Mouse (Mus musculus): ENCODE measurements around the gene Mpp6.

Mpp6 gene

DNA sequence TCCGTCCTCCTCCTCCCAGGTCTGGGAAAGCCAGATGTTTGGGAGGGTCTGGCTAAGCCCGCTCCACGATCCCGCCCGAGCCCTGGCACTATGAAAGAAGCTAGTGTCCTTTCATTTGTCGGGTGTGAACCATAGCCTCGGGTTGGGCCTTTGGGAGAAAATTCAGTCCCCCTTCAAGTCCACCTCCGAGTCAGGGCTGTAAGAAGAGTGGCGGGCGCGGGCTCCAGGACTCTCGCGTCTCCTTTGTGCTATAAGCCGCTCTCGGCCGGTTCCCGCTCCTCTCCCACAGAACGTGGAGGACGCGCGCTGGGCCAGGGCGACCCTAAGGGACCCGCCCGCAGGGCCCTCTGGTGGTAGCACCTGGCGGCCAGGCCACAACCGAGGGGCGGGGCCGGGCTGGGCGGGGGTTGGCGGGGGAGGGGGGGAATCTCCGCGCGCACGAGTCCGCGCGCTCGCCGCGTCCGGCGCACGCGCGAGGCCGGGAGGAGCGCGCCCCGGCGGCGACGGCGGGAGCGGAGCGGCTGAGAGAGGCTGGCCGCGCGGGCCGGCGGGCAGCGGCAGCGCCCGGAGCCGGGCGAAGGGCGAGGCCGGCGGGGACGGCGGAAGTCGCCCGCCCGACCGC, at the start of gene Mpp6:
Gene Mpp6, plus strand, starts transcription at position 485 of the 622 bp plus-strand sequence.
- peak; percentile 89 for DNase-seq

GRCm38 (mm10) chr6:50066172-50066571, 43.9 kb upstream of the Mpp6 start:
- peak; percentile 18 for DNase-seq

DNA sequence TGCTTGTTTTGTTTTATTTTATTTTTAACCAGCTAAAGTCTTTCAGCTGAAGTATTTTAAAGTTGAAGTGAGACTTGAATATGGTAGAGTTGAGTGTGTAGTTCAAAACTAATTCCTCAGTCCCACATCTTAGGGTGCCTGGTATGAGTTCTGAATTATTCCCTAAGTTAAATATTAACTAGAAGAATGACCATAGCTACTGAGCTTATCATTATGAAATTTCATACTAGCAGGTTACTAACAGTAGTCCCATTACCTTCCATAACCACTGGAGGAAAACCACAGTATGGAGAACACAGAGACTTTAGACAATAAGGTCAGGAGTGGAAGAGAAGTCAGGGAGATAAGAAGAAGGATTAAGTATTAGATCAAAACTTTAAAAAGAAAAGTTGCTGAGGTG, 41.6 kb upstream of the Mpp6 start:
- DNase-seq: no peak

GRCm38 (mm10) chr6:50075248-50075647, 34.8 kb upstream of the Mpp6 start:
- DNase-seq: no peak

DNA sequence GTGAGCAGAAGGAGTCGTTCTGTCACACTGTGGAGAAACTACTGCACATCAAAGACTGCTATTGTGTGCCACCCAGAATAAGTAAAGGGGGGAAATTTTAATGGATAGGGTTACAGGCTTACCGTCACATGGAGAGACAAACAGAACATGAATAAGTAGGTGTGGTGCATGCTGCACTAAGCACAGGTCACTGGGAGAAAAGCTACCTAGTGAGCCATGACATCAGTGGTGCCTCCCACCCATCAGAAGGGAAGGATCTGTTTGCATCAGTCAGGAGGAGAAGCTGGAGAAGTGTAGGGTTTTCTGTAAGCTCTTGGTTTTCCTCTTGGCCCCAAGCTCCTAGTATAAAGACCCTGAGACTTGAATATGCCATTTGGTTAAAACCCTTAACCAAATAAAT, 33.6 kb upstream of the Mpp6 start:
- no peak for DNase-seq

- DNase-seq: no peak
Observed at GRCm38 (mm10) chr6:50080431-50080830, 29.6 kb upstream of the Mpp6 start.

GRCm38 (mm10) chr6:50085206-50085605, 24.8 kb upstream of the Mpp6 start:
- DNase-seq: no peak

DNA sequence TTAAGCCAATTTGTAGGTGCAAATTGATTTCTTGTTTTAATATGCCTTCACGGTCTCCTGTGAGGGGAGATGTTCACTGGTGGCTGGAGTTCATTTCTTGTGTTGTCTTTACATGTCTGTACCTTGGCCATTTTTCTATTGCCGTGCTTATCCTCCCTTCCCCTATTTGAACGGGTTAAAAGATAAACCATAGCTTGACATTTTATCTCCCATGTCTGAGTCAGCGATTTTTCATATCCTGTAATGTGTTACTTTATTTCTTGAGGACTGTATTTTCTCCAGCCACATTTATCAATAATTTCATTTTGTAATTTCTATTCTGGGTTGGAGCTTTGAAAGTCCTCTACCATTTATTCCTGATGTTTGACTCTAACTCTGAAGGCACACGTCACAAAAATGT, 20.7 kb upstream of the Mpp6 start:
- no peak for DNase-seq

DNA sequence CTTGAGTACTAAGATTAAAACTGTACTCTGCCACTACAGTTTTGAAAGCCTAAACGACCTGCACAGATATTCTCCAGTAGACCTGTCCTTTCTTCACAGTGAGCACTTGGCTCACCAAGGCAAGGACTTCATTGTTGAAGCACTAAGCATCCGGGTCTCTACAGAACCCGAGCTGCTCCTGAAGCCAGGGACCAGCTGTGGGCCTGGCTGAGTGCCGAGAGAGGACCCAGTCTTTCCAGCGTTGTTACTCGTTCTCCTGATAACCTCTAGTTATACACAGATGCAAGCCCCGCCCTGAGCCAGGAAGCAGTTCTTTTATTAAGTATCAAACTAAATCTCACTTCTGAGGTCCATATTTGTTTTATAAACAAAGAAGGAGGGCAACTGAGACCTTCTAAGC, 19.8 kb upstream of the Mpp6 start:
- no peak for DNase-seq

DNA sequence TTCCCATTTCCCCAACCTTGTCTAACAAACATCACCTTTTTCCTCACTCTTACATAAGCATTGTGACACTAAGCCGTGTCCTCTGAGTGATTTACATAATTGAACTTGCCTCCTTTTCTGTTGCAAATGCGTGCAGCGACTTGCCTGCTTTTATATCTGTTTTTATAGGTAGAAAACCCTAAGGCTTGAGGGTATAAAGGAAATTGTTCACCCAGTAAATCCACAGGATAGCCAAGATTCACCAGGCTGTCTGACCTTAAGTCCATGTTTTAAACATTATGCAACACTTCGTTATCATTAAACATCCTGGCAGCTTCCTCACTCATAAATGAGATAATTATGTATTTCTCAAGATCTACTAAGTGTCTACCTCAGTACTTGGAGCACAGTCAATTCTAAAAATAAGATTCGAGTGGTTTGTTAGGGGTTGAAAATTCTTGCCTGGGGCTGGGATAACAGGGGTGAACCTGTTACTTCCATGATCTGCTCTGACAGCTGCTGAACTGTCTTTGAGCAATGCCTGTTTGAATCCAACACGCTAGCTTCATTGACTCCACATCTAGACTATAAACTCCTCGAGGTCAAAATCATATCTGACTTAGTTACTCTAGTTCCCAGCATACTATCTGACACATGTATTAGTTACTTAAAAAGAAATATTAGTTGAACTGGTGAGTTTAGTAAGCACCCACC, 18.4 kb upstream of the Mpp6 start:
- DNase-seq: no peak

DNA sequence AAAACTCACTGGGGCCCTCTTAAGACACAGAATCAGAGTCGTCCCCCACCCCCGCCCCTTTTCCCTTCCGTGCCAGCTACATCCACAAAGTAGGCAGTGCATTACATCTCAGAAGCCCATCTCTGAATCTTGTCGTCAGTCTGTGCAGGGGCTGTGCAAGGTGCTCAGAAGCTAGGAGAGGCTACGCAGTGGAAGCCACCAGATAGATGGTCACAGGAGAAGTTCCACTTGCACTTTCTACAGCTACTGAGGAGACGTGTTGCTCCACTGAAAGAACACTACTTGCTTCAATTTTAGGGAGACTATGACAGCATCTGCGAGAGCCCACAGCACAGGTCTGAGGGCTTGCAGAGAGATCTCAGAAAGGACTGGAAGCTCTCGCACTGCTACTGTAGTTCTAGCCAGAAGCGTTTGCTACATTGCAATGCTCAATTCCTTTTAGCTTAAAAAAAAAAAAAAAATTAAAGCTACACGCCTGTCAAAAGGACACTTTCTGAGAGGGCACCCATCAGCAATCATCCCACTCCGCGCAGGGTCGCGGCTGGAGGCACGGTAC, 762 bp upstream of the Mpp6 start:
- DNase-seq: peak; percentile 33

GRCm38 (mm10) chr6:50110379-50110941, 419 bp downstream of the Mpp6 start:
- DNase-seq: peak; percentile 71

GRCm38 (mm10) chr6:50111111-50111655, 1.1 kb downstream of the Mpp6 start:
- DNase-seq: no peak

DNA sequence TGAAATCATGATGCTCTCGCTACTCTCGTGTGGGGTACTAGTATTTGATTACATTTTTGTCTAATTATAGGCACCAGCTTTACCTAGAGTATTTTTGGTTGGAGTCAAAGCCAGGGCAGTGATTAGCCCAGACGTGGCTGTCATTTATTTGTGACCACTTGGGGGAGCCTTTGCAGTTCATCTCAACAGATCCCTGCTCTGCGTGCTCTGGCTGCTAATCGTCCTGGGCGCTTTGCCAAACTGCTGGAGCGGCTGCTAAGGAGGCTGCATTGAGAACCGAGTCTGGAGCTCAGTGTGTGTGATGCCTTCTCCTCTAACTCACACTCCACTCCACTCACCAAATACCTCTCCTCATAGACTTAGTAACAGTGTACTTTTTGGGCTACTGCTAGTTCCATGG, 2.7 kb downstream of the Mpp6 start:
- DNase-seq: peak; percentile 82

DNA sequence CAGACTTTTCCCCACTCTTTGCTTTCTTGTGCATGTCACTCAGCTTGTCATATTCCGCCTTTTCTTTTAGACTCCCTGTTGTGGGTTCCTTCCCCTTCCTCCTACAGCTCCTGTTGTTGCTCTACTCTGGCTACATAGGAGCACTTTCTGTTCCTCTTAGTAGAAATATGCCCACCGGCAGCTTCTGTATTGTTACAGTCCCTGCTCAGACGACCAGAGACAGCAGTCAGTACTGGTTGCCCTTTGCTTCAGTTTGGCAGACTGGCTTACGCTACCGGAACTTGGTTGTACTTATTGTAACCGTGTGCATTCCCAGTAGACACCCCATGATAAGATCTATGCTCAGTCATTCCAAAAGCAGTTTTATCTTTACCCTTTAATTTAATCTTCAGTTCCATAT, 4.2 kb downstream of the Mpp6 start:
- DNase-seq: no peak

DNA sequence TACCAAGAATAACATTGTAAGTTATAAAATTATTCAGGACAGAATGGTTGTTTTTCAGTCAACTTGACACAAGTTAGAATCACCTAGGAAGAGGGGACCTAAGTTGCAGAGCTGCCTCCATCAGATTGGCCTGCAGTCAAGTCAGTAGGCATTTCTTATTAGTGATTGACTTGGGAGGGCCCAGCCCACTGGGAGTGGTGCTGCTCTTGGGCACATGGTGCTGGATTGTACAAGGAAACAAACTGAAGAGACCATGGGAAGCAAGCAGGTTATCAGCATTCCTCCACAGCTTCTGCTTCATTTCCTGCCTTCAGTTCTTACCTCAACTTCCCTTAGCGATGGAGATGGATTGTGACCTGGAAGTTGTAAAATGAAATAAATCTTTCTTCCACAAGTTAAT, 10.9 kb downstream of the Mpp6 start:
- no peak for DNase-seq

DNA sequence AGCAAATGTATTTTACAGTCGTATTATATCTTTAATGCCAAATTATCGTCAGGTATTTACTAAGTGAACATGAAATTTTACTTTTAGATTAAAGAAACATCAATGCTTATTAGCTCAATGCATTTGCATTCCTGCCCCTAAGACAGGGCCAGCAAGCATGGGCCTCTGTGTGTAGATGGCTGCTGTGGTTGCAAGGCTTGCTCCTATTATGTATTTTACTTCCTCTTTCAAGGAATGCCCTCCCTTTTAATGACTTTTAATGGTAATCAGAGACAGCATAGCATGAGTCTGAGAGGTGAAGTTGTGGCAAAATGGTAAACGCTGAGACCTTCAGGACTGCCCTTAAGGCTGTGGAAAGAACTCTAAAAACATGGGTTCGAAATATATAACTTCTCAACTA, 12.8 kb downstream of the Mpp6 start:
- DNase-seq: no peak

GRCm38 (mm10) chr6:50124197-50124596, 14.2 kb downstream of the Mpp6 start:
- no peak for DNase-seq

- no peak for DNase-seq
Observed at GRCm38 (mm10) chr6:50126331-50126730, 16.3 kb downstream of the Mpp6 start.

- DNase-seq: no peak
Observed at GRCm38 (mm10) chr6:50127536-50127935, 17.5 kb downstream of the Mpp6 start.

DNA sequence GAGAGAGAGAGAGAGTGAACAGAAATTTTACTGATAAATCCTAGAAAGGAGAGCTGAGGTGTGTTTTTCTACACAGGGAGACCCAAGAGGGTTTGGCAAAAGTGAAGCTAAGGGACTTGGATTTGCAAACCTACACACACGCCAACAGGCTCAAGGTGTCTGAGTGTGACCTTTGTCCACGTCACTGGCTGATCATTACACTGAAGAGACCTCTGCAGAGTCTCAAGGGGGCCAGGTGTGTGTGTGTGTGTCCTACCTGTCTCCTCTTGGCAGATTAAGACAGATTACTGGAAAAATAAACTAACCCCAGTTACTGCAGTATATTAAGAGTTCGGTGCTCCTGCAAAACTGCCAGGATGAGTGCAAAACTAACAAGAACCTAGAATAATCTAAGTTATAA, 27.6 kb downstream of the Mpp6 start:
- no peak for DNase-seq

DNA sequence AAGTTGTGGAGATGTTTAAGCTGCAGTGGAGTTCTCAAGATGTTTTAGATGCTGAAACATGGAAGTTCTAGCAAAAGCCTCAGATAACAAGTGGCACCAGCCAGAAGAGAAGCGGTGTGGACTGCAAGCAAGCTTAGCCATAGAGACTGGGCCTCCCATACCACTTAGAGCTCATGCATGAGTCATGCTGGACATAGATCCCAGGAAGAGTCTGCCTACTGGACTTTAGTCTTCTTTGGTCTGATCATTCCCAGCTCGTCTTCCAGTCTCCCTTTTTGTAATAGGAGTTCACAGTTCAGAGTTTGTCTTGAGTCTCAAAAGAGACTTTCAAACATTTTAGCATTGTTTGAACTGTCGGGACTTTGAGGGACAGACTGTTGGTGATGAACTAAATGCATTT, 29.5 kb downstream of the Mpp6 start:
- DNase-seq: no peak

GRCm38 (mm10) chr6:50146158-50146557, 36.1 kb downstream of the Mpp6 start:
- peak; percentile 17 for DNase-seq

DNA sequence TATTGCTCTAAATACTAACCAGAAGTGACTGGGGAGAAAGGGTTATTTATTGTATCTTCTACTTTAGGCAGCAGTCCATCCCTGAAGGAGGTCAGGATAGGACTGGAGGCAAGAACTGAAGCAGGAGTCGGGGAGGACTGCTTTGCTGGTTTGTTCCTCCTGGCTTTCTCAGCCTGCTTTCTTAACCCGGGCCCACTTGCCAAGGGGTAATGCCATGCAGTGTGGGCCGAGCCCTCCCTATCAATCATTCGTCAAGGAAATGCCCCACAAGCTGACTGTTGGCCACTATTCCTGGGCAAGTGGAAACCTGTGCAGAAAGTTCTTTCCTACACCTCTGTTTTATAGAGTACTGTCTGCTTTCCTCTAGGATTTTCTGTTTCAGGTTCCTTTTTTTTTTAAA, 39.3 kb downstream of the Mpp6 start:
- DNase-seq: no peak

Data from thymus, postnatal 4 days (tissue).